Mouse (Mus musculus): Measurements from ENCODE around the gene Myo9a.

Gene Myo9a

GRCm38 (mm10) chr9:59750267-59751065 is at the start of gene Myo9a, which contains the start of gene Senp8:
Myo9a (plus strand) TSS chr9:59750896.
Senp8 (minus strand) TSS chr9:59750710.
- DNase-seq (ENCODE audit: low spot score in 2 of 2) = peak; percentile 98 to 99

GRCm38 (mm10) chr9:59701094-59701493 is 49.6 kb upstream of the Myo9a start:
- no peak for DNase-seq (ENCODE audit: low spot score in 2 of 2)

DNA sequence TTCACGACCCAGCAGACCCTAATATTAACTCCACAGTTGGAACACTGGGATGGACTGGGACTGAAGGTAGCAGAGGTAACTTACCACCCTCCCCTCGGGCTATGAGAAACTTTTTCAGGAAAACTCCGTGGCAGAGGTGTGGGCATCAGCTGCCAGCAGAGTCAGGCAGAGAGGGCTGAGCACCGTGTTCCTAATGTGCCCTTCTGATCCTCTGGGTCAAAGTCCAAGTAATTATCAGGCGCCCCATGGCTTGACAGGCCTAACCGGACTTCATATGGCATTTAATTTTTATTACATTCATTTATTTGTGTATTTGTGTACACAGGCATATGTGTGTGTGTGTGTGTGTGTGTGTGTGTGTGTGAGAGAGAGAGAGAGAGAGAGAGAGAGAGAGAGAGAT is 47.6 kb upstream of the Myo9a start:
- DNase-seq (ENCODE audit: low spot score in 2 of 2) = no peak

DNA sequence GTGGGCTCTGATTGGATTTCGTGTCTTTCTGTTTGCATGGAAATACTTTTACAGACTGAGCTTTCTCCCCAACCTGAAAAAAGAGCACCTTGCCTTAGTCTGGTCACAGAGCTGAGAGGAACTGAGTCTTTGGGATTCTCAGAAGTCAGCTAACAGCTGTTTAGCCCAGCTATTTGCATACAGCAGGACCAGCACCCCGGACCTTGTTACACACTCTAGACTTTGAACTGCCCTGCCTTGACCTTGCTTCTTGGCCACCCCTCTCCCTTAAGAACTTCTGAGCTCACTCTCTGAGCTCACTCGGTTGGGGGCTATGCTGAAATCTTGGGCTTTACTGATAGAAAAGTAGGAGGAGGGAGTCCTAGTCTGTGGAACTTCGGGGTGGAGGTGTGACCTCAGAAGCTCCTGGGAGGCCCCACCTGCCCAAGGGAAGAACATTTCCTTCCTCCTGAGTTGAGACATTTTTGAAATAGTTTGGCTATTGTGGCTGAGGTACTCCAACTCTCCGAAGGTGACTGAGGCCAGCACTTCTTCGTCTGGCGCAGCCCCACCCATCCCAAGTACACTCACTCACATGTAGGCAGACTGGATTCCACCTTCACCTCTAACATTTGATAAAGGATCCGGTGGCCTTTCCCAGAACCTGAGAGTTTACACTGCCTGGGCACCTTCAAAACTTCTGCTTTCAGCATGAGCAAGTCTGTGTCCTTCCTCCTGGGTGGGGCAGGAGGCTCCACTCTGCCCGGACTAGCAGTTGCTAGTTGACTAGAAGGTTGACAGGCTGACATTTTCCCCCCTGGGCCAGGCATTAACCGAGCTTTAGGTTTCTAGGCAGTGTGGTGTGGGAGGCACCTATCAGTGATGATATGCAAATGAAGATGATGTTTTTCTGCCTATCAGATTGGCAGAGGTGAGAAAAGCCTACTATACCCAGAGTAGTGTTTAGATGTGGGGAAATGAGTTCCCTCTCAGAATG is 43.6 kb upstream of the Myo9a start:
- DNase-seq (ENCODE audit: low spot score in 2 of 2) = peak; percentile 4 to 13

DNA sequence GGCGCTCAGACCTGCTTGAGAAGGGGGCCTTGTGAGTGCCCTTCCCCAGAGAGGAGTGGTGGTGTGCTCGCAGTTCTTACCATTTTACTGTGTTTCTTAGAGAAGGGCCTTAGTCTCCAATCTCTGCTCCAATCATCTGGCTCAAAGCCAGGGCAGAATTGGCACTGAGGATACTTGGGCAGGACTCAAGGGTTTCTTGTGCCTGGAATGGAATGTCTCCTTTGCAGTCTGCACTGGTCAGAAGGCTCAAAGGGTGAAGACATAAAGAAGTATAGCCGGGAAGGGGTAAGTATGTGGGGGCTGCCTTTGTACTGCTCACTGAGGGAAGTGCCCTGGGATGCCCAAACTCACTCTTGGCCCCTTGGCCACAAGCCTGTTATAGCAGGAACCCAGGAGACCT is 41.5 kb upstream of the Myo9a start:
- DNase-seq (ENCODE audit: low spot score in 2 of 2) = no peak

DNA sequence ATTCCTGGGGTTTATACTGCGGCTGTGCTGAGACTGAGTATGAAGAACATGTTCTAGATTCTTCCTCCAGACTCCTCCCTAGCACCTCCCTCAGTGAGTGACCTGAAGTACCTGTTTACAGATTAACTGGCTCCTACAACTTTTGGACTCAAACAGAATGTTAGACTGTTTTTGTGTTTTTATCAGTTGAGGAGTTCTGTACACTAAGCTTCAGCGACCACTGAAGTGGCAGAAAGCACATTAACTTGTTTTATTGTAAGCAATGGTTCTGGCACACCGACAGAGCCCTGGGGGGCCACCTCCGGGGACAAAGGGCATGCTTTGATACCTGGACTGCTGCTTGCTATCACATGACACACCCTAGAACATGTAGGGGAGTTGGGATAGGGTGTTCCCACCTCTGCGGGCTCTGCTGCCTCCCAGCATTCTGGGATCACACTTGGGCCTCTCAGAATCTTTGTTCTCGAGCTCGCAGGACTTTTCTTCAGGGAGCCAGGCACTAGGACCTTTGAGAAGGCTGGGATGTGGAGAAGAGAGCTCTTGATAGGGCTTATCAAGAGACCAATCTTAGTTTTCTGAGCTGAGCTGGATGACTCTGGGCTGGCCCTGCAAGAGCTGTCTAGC is 34.3 kb upstream of the Myo9a start:
- DNase-seq (ENCODE audit: low spot score in 2 of 2) = no peak

DNA sequence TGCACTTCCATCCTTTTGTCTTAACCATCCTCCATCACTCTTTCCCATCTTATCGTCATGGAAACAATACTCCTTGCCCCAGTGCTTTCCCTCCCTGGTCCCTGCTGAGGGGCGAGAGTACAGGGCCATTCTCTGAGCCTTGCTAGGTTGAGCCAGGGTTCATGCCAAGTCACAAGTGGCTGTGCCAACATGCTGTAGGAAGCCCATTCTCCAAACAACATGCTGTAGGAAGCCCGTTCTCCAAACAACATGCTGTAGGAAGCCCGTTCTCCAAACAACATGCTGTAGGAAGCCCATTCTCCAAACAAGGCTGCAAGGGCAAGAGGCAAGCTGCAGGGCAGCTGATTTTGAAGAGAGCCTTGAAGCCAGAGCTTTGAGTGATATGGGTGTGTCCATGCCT is 32.5 kb upstream of the Myo9a start:
- no peak for DNase-seq (ENCODE audit: low spot score in 2 of 2)

DNA sequence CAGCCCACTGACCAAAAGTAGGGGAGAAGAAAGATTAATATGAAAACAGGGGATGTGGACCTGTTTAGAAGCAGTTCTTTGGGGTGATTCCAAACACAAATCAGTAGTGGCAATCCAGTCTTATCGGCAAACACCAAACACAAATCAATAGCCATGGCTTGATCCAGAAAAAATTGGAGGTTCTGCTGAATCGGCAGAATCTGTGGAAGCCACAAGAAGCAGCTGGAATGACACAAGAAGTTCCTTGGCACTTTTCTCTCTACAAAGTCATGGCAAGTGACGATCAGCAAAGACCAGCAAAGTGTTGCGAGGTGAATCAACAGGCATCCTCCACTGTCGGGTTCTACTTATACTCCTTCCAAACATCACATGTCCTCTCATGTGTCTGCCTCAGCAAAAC is 29.6 kb upstream of the Myo9a start:
- DNase-seq (ENCODE audit: low spot score in 2 of 2) = no peak

DNA sequence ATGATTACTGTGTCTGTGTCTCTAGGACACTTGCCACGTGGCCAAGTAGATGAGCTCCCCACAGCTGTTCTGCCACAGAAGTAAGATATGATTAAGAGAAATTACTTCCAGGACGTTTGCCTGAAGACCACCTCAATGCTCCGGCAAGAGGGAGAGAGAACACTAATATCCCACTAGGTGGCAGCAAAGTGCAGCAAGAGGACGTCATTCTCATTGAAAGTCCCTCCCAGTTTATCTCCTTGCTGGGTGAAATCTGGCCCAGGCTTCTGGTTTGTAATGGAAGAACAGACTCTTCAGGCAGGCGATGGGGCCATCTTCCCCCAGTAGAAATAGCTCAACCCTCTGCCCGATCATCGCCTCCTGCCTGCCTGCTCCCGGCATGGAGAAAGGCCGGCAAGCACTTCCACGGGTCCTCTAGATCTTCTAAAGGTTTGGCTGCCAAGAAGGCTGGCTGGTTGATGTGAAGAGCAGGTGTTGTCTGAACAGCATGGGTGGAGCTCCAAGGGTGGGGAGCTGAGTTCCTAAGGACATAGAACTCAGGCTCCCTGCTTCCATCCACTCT is 27.5 kb upstream of the Myo9a start:
- DNase-seq (ENCODE audit: low spot score in 2 of 2) = peak; percentile 38 to 52

GRCm38 (mm10) chr9:59723791-59724442 is 26.8 kb upstream of the Myo9a start:
- DNase-seq (ENCODE audit: low spot score in 2 of 2) = no peak

GRCm38 (mm10) chr9:59725515-59725914 is 25.2 kb upstream of the Myo9a start:
- DNase-seq (ENCODE audit: low spot score in 2 of 2) = no peak

DNA sequence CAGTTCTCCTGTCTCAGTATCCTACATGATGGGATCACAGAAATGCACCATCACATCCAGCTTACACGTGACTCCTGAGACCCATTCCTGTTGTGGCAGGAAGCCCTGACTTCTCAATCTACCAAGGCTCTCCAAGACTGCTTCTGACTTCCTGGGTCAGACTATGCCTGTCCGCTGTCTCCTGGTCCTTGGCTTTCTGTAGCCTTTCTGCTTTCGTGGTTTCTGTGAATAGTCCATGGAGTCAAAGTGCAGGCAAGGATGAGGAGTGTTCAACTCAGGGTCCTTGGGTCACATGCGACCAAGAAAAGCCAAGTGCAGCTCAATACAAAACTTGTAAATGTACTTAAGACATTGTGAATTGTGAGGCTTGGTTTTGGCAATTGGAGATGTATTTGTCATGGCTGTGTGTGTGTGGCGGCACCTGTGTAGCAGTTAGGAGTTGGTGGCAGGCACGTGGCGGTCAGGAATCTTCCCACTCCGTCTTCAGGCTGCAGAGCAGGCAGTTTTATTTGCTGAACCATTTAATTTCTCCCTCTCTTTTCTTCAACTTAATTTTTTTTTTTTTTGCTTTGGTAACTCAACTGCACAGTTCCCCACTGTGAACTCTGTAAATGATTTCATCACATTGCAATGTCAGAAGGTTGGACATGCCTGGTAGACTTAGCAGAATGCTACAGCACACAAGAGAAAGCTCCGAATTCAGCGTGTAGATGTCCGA is 23.0 kb upstream of the Myo9a start:
- no peak for DNase-seq (ENCODE audit: low spot score in 2 of 2)

- DNase-seq (ENCODE audit: low spot score in 2 of 2) = no peak
Measured at GRCm38 (mm10) chr9:59731136-59731535, 19.6 kb upstream of the Myo9a start.

DNA sequence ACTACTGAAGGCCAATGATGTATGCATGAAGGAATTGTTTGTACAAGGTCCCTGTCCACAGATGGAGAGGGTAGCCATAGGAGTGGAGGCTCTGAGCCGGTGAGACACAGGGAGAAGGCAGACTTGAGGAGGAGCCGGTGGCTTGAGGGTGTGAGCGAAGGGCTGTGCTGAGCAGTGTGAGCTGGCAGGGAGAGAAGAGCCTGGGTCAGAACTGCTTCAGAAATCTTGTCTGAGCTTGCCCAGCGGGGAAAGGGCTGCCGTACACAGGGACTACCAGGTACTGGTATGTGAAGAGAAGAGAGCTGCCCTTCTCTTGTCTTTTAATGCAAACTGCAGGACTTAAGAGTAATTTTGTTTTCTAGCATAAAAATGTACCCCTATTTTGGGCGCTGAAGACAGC is 17.6 kb upstream of the Myo9a start:
- DNase-seq (ENCODE audit: low spot score in 2 of 2) = no peak

- no peak for DNase-seq (ENCODE audit: low spot score in 2 of 2)
Measured at GRCm38 (mm10) chr9:59735394-59735793, 15.3 kb upstream of the Myo9a start.

DNA sequence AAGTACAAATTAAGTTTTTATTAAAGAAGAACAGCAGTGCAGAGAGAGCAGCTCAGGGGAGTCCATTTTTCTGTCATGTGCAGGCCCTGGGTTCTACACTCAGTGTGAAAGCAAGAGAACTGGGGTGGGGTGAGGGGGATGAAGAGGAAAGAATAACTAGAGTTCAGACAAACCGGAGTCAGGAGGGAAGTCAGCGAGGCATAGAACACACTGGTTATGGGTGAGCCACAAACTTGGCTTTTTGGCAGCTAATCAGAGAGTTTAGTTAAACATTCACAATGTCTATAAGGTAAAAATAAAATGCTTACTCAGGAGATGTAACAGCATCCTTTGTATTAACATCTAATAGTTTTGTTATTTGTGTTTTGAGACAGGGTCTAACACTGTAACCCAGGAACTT is 10.1 kb upstream of the Myo9a start:
- DNase-seq (ENCODE audit: low spot score in 2 of 2) = no peak

DNA sequence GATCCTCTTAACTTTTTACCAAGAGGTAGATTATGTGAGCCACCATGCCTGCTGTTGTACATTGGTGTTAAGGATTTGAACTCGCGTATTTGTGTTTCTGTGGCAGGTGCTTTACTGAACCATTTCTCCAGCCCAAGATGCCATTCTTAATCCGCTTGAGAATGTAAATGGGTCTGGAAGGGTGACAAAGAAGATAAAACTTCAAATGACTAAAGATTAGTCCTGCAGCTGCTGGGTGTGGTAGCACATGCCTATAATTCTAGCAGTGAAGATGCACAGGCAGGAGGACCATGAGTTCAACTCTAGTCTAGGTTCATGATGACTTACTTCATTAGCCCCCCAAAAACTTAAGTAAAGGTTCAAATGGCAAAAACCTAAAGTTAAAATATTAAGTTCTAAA is 6.8 kb upstream of the Myo9a start:
- DNase-seq (ENCODE audit: low spot score in 2 of 2) = no peak

DNA sequence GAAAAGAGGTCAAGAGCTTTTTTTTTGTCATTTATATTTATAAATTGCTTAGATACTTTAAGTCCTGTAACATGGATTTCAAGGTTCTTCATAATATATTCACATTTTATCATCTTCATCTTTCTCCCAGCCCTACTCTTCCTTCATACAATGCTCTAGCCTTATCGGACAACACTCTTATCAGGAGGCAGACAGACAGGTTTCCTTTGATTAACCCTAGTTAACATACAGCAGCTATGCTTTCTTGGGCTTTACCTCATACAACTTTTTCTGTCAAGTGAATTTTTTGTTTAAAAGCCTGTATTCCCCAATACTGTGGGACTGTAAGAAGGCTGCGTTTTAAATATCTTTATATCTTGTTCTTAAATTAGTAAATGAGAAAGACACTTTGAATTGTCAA is 2.3 kb upstream of the Myo9a start:
- no peak for DNase-seq (ENCODE audit: low spot score in 2 of 2)

DNA sequence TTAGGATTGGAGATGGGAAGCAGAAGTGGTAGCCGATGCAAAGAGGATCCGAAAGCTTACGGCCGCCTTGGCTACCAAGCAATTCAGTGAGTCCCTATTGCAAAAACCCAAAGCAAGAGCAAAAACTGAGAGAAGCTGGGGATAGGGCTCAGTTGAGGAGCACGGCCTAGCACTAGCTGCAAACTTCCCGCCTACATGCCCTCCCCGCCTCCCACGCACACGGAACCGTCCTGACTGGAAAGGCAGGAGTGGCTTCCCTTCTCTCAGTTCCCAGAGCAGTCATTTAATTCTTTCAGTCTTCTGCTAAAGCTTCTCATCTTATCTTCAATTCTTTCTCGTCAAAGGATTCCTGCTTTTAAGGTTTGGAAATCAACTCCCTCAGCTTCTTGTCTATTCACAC is 1.7 kb upstream of the Myo9a start:
- DNase-seq (ENCODE audit: low spot score in 2 of 2) = peak in 1 of 2 experiments; percentile 8

DNA sequence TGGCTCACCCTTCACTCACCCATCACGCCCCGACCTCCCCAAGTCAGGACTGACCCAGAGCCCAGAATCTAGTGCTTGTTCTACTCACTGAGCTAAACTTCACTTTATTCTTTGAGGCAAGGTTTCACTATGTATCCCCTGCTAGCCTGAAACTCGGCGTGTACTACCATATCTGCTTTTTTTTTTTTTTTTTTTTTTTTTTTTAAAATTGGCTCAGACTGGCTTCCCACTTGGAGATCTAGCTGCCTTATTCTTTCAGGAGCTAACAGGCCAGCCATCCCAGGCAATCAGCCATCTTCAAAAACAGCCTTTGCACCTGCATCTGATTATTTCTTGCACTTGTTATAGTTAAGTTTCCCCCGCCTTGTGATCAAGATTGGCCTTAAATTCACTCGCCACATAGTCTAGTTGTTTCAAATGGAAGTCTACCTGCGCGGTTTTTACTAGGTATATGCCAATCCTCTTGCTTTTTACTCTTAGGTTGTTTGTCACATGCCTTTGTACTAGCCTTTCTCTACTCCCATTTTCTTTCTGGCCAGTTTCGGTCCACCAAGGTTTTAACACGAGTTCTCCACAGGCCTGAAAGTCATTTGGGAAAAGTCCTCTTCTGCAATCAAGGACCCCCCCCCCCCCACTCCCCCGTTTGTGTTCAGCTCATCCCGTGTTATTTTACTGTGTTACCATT is 973 bp upstream of the Myo9a start:
- DNase-seq (ENCODE audit: low spot score in 2 of 2) = no peak
